Mouse (Mus musculus): ENCODE measurements around the gene Nfatc2ip. TPM values are rescaled to one million over a fixed set of nuclear protein-coding genes. Genes with fewer than 3 reads are reported as not detected.

Nfatc2ip gene
- polyA plus RNA-seq, 1 experiment from 2014 or later = 3.6 TPM

Small RNAs within 50 kb of the gene (microRNA-seq; reads per million reads assigned to microRNA genes)
- gene Mir7058 (ENCODE audit: borderline number of aligned reads) = not detected

Other genes with a start within 250 kb of the Nfatc2ip start
- 58.7 and 59.7 TPM in 2 replicates for gene Xpo6, start 196.2 kb downstream of the Nfatc2ip start, polyA plus RNA-seq (2014; fragmentation: Nextera tagmentation; extraction: Ambion mirVana)
- 13.6 and 14.2 TPM in 2 replicates for gene Sbk1, start 124.1 kb downstream of the Nfatc2ip start, polyA plus RNA-seq (2014; fragmentation: Nextera tagmentation; extraction: Ambion mirVana)
- 18.8 and 20.3 TPM in 2 replicates for gene Lat, start 27.2 kb downstream of the Nfatc2ip start, polyA plus RNA-seq (2014; fragmentation: Nextera tagmentation; extraction: Ambion mirVana)
- 43.8 and 43.9 TPM in 2 replicates for gene Spns1, start 19.3 kb downstream of the Nfatc2ip start, polyA plus RNA-seq (2014; fragmentation: Nextera tagmentation; extraction: Ambion mirVana)
- 0.13 TPM in 1 of 2 replicates, not detected in the other for gene Cd19, start 18.2 kb upstream of the Nfatc2ip start, polyA plus RNA-seq (2014; fragmentation: Nextera tagmentation; extraction: Ambion mirVana)
- 15.6 and 16.0 TPM in 2 replicates for gene Rabep2, start 32.0 kb upstream of the Nfatc2ip start, polyA plus RNA-seq (2014; fragmentation: Nextera tagmentation; extraction: Ambion mirVana)
- gene Atp2a1, start 66.4 kb upstream of the Nfatc2ip start, polyA plus RNA-seq (2014; fragmentation: Nextera tagmentation; extraction: Ambion mirVana) = 1.3 TPM in 2 replicates
- gene Sh2b1, start 78.7 kb upstream of the Nfatc2ip start, polyA plus RNA-seq (2014; fragmentation: Nextera tagmentation; extraction: Ambion mirVana) = 26.2 and 26.4 TPM in 2 replicates
- gene Tufm, start 90.6 kb upstream of the Nfatc2ip start, polyA plus RNA-seq (2014; fragmentation: Nextera tagmentation; extraction: Ambion mirVana) = 193 and 211 TPM in 2 replicates
- 71.4 and 75.7 TPM in 2 replicates for gene Atxn2l, start 106.7 kb upstream of the Nfatc2ip start, polyA plus RNA-seq (2014; fragmentation: Nextera tagmentation; extraction: Ambion mirVana)
- gene Eif3c, start 169.7 kb upstream of the Nfatc2ip start, polyA plus RNA-seq (2014; fragmentation: Nextera tagmentation; extraction: Ambion mirVana) = 195 and 201 TPM in 2 replicates
- gene Apobr, start 188.2 kb upstream of the Nfatc2ip start, polyA plus RNA-seq (2014; fragmentation: Nextera tagmentation; extraction: Ambion mirVana) = 0.68 and 1.4 TPM in 2 replicates
- 19.7 and 25.2 TPM in 2 replicates for gene Cln3, start 189.1 kb upstream of the Nfatc2ip start, polyA plus RNA-seq (2014; fragmentation: Nextera tagmentation; extraction: Ambion mirVana)
- not detected in 2 replicates for gene Il27, start 198.2 kb upstream of the Nfatc2ip start, polyA plus RNA-seq (2014; fragmentation: Nextera tagmentation; extraction: Ambion mirVana)
- 4.3 and 7.1 TPM in 2 replicates for gene Nupr1, start 234.1 kb upstream of the Nfatc2ip start, polyA plus RNA-seq (2014; fragmentation: Nextera tagmentation; extraction: Ambion mirVana)

Measured in liver, embryonic 11.5 days (tissue).